Mouse (Mus musculus): ENCODE measurements at regions not wholly inside any gene's neighbourhood (a gene's known extent, or its start where the extent isn't known, plus 50 kb on each side); places are given as distances from the start of the nearest gene placed in this dataset.
A peak's percentile ranks its signal among the peaks of the same experiment; 100 is the strongest.

GRCm38 (mm10) chr17:14475778-14476647, 196.7 kb downstream of the Smoc2 start:
- no peak overlapping the region for H3K4me2 ChIP-seq (replicated peaks)
- ATAC-seq (ENCODE audit: low FRiP score, low read depth), result no peak
- no peaks in the 10 kb centered on the region for H3K9me3 ChIP-seq
- no peaks in the 10 kb centered on the region for H3K4me1 ChIP-seq
- H3K9ac ChIP-seq, result no peak overlapping the region
- H3K27me3 ChIP-seq (replicated peaks), result no peaks in the 10 kb centered on the region
- H3K4me3 ChIP-seq, result no peak overlapping the region
- H3K27ac ChIP-seq, result no peak overlapping the region
- no peaks in the 10 kb centered on the region for H3K36me3 ChIP-seq
- 60% methylated on average over 23 of the region's 23 CpGs for WGBS

GRCm38 (mm10) chr17:14475277-14475676, 196.0 kb downstream of the Smoc2 start:
- Histone ChIP-seq H3K9ac (no peak overlapping the region), H3K4me1 (no peaks in the 10 kb centered on the region), H3K36me3 (no peaks in the 10 kb centered on the region), H3K4me2 (replicated peaks) (no peak overlapping the region), H3K27ac (no peak overlapping the region), H3K27me3 (replicated peaks) (no peaks in the 10 kb centered on the region), H3K9me3 (no peaks in the 10 kb centered on the region), H3K4me3 (no peak overlapping the region)
- no peak for ATAC-seq (ENCODE audit: low FRiP score, low read depth)
- WGBS, result 18% methylated on average over 4 of the region's 4 CpGs

GRCm38 (mm10) chr17:14468754-14469488, 189.6 kb downstream of the Smoc2 start:
- Histone ChIP-seq H3K9ac (no peak overlapping the region), H3K36me3 (no peaks in the 10 kb centered on the region), H3K4me2 (replicated peaks) (no peak overlapping the region), H3K4me1 (peaks cover 13% of the 10 kb centered on the region), H3K9me3 (no peaks in the 10 kb centered on the region), H3K27me3 (replicated peaks) (no peaks in the 10 kb centered on the region), H3K27ac (peak overlapping the region; percentile 18; the same call in 1 of the 2 replicates), H3K4me3 (no peak overlapping the region)
- peak; percentile 82 for ATAC-seq (ENCODE audit: low FRiP score, low read depth)
- WGBS, result 48% methylated on average over 6 of the region's 6 CpGs

- 67% methylated on average over 8 of the region's 8 CpGs for WGBS
- Histone ChIP-seq H3K9me3 (no peaks in the 10 kb centered on the region), H3K27me3 (replicated peaks) (no peaks in the 10 kb centered on the region), H3K27ac (no peak overlapping the region), H3K4me2 (replicated peaks) (no peak overlapping the region), H3K36me3 (no peaks in the 10 kb centered on the region), H3K9ac (no peak overlapping the region), H3K4me3 (no peak overlapping the region), H3K4me1 (peaks cover 13% of the 10 kb centered on the region; the same call in 1 of the 2 replicates)
- no peak for ATAC-seq (ENCODE audit: low FRiP score, low read depth)
These were observed 176.0 kb downstream of the Smoc2 start for GRCm38 (mm10) chr17:14455251-14455743.
